Comparison of ENCODE assay signal across 8 mouse cellular contexts in genomic region chr4:33290002-33290401, GRCm38 (mm10). TPM values are rescaled to one million over a fixed set of nuclear protein-coding genes. Genes with fewer than 3 reads are reported as not detected.
DNase-seq lines count a peak whose midpoint lies in the region; ATAC-seq and TF ChIP-seq lines count a peak whose summit lies in the region.

Gene Pnrc1 (minus strand): TSS chr4:33290163.

- H3K36me3 ChIP-seq in forebrain, embryonic 11.5 days (ENCODE audit: control insufficient read depth, insufficient read depth, low read length) = no peaks in the 10 kb centered on the region
- H3K36me3 ChIP-seq in heart, postnatal 0 days (replicated peaks; ENCODE audit: control insufficient read depth, insufficient read depth, low read length) = no peaks in the 10 kb centered on the region
- H3K36me3 ChIP-seq in lung, embryonic 14.5 days (ENCODE audit: insufficient read depth) = no peaks in the 10 kb centered on the region

- no peak for ATAC-seq in forebrain, embryonic 11.5 days (replicated peaks; ENCODE audit: low FRiP score)
- peak; percentile 70 for ATAC-seq in heart, postnatal 0 days (ENCODE audit: insufficient read depth, low read depth)
- peak; percentile 98 for ATAC-seq in lung, embryonic 14.5 days (ENCODE audit: insufficient read depth)

- no peak within 1 kb of the TSS for H3K4me2 ChIP-seq in forebrain, embryonic 11.5 days (ENCODE audit: low read depth, low read length, severe bottlenecking)
- peak within 1 kb of the TSS; percentile 39 for H3K4me2 ChIP-seq in heart, postnatal 0 days (ENCODE audit: low read depth, low read length)
- H3K4me2 ChIP-seq in lung, embryonic 14.5 days = peak within 1 kb of the TSS; percentile 52

- no peak within 1 kb of the TSS for H3K4me3 ChIP-seq in forebrain, embryonic 11.5 days (ENCODE audit: low read depth, low read length)
- H3K4me3 ChIP-seq in heart, postnatal 0 days (ENCODE audit: low read depth, low read length) = peak within 1 kb of the TSS; percentile 28
- peak within 1 kb of the TSS; percentile 27 for H3K4me3 ChIP-seq in lung, embryonic 14.5 days (ENCODE audit: low read depth, low read length)
- H3K4me3 ChIP-seq in olfactory bulb, adult 2 months (ENCODE audit: insufficient read depth, low read depth, low read length) = peak within 1 kb of the TSS; percentile 20; the same call in 1 of the 2 replicates

- no peak for TF ChIP-seq CTCF in heart, postnatal 0 days (IDR thresholded peaks at IDR 0.05; ENCODE audit: low read depth)
- TF ChIP-seq CTCF in lung, embryonic 14.5 days (IDR thresholded peaks at IDR 0.05; ENCODE audit: low read depth) = no peak
- TF ChIP-seq CTCF in olfactory bulb, adult 2 months (IDR thresholded peaks at IDR 0.05; ENCODE audit: insufficient read depth, low read depth, low read length) = no peak

- H3K27ac ChIP-seq in forebrain, embryonic 11.5 days (ENCODE audit: low read depth, low read length) = no peak within 1 kb of the TSS
- H3K27ac ChIP-seq in heart, postnatal 0 days (ENCODE audit: low read depth) = no peak within 1 kb of the TSS
- H3K27ac ChIP-seq in lung, embryonic 14.5 days (ENCODE audit: low read depth) = peak within 1 kb of the TSS; percentile 49
- H3K27ac ChIP-seq in olfactory bulb, adult 2 months (ENCODE audit: insufficient read depth, low read depth, low read length) = no peak within 1 kb of the TSS

- H3K9me3 ChIP-seq in forebrain, embryonic 11.5 days (ENCODE audit: control insufficient read depth, low read length) = no peaks in the 10 kb centered on the region
- H3K9me3 ChIP-seq in heart, postnatal 0 days (replicated peaks; ENCODE audit: control insufficient read depth, low read length) = no peaks in the 10 kb centered on the region
- no peaks in the 10 kb centered on the region for H3K9me3 ChIP-seq in lung, embryonic 14.5 days (ENCODE audit: low read depth, low read length)

- no peak for TF ChIP-seq EP300 in heart, postnatal 0 days (IDR thresholded peaks at IDR 0.05; ENCODE audit: low read depth)

- TF ChIP-seq POLR2A in olfactory bulb, adult 2 months (IDR thresholded peaks at IDR 0.05; ENCODE audit: insufficient read depth, low read depth, low read length) = no peak

- DNase-seq in cerebellum, adult 11-12 months = peak; percentile 12
- no peak for DNase-seq in cerebellum, adult 8-10 months
- DNase-seq in T-cell, adult 2 months (ENCODE audit: low spot score) = peak; percentile 20
- no peak for DNase-seq in forebrain, embryonic 11.5 days (ENCODE audit: low spot score)
- DNase-seq in heart, postnatal 0 days (ENCODE audit: low spot score) = peak; percentile 51
- peak; percentile 46 to 58 for DNase-seq in kidney, postnatal 4 days
- DNase-seq in lung, embryonic 14.5 days = peak; percentile 69

- H3K4me1 ChIP-seq in forebrain, embryonic 11.5 days (replicated peaks; ENCODE audit: control insufficient read depth, insufficient read depth, low read length) = no peaks in the 10 kb centered on the region
- no peaks in the 10 kb centered on the region for H3K4me1 ChIP-seq in heart, postnatal 0 days (ENCODE audit: control insufficient read depth, insufficient read depth)
- H3K4me1 ChIP-seq in lung, embryonic 14.5 days (ENCODE audit: insufficient read depth) = no peaks in the 10 kb centered on the region
- no peaks in the 10 kb centered on the region for H3K4me1 ChIP-seq in olfactory bulb, adult 2 months (ENCODE audit: control insufficient read depth, insufficient read depth, low read length)

- H3K9ac ChIP-seq in forebrain, embryonic 11.5 days (ENCODE audit: low read length) = no peak within 1 kb of the TSS
- H3K9ac ChIP-seq in heart, postnatal 0 days (replicated peaks; ENCODE audit: low read depth, low read length) = 0 out of 2 replicates have a peak within 1 kb of the TSS, but pooled peaks have one; percentile 17
- peak within 1 kb of the TSS; percentile 30 for H3K9ac ChIP-seq in lung, embryonic 14.5 days

- H3K27me3 ChIP-seq in forebrain, embryonic 11.5 days (ENCODE audit: control insufficient read depth, insufficient read depth, low read length) = no peaks in the 10 kb centered on the region
- H3K27me3 ChIP-seq in heart, postnatal 0 days (ENCODE audit: control insufficient read depth, insufficient read depth, low read length) = no peaks in the 10 kb centered on the region
- no peaks in the 10 kb centered on the region for H3K27me3 ChIP-seq in lung, embryonic 14.5 days (ENCODE audit: insufficient read depth, low read length)

- 74% methylated on average over 3 of the region's 3 CpGs for WGBS in forebrain, embryonic 11.5 days
- 53% methylated on average over 3 of the region's 3 CpGs for WGBS in heart, postnatal 0 days
- 31% methylated on average over 3 of the region's 3 CpGs for WGBS in lung, embryonic 14.5 days
- 58% methylated on average over 3 of the region's 3 CpGs for WGBS in olfactory bulb, adult 2 months

RNA-seq across cellular contexts. Expression of gene Pnrc1, which starts in this region (rescaled TPM):
- polyA plus RNA-seq in forebrain, embryonic 11.5 days (2014; fragmentation: Nextera tagmentation; extraction: Ambion mirVana) = 84.9 and 87.9 TPM in 2 replicates
- total RNA-seq in heart, postnatal 0 days (2014; rRNA removed; ENCODE audit: low replicate concordance) = 90.0 and 127 TPM in 2 replicates
- 61.8 and 80.8 TPM in 2 replicates for polyA plus RNA-seq in heart, postnatal 0 days (2015; fragmentation: Nextera tagmentation; extraction: Ambion mirVana)
- polyA plus RNA-seq in lung, embryonic 14.5 days (2014; fragmentation: Nextera tagmentation; extraction: Ambion mirVana) = 123 and 127 TPM in 2 replicates
- polyA plus RNA-seq in olfactory bulb, adult 2 months (2012; ENCODE audit: insufficient read depth, insufficient read length, low replicate concordance, missing spikeins) = not detected in 2 replicates

Comparison
In these comparisons a context has a peak if more than half of its experiments do, and no peak if none do; other contexts are left out.
1. DNase-seq: peak in cerebellum, adult 11-12 months (single experiment), T-cell, adult 2 months (single experiment), heart, postnatal 0 days (single experiment), kidney, postnatal 4 days (2 of 2) and lung, embryonic 14.5 days (single experiment); none in cerebellum, adult 8-10 months (single experiment) and forebrain, embryonic 11.5 days (single experiment).